Mouse (Mus musculus): ENCODE data around the gene Pdpk1.

DNA sequence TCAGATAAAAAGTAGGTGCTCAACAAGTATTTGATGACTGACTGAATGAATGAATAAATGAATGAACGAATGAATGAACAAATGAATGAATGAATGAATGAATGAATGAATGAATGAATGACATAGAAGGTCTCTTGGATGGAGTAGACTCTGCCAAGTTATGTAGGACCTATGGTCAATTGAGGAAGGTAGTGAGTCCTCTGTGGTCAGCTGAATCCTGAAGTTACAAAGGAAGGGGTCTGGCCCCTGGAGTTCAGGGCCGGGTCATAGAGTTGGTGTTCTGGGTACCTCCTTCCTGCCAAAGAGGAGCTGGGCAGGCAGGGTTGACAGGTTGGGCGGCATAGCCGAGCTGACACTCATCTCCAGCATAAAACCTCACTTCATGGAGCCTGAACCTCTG is 112.9 kb downstream of the Pdpk1 start, which contains the start of gene Prss27:
- TF ChIP-seq POLR2A (IDR thresholded peaks at IDR 0.05; ENCODE audit: insufficient read depth, low read length) (no peak), CTCF (IDR thresholded peaks at IDR 0.05; ENCODE audit: low read depth, low read length) (no peak), EP300 (IDR thresholded peaks at IDR 0.05; ENCODE audit: insufficient read depth, low read depth, low read length) (no peak)
